Mouse (Mus musculus): ENCODE data around the gene Aifm1. TPM values are rescaled to one million over a fixed set of nuclear protein-coding genes. Genes with fewer than 3 reads are reported as not detected.
A peak's percentile ranks its signal among the peaks of the same experiment; 100 is the strongest.
"Not testable (repeated sequence)": the region's sequence is repeated elsewhere in the genome, so short reads cannot be mapped to it uniquely, and the experiment has no call there.

Aifm1 gene
- polyA plus RNA-seq, 1 experiment from 2014 or later = 68.9 TPM

- Histone ChIP-seq H3K4me3 (ENCODE audit: low read depth, low read length) (no peak overlapping the region), H3K27me3 (replicated peaks; ENCODE audit: control insufficient read depth, insufficient read depth, low read length) (no peaks in the 10 kb centered on the region), H3K4me2 (replicated peaks; ENCODE audit: low read depth) (no peak overlapping the region), H3K9ac (ENCODE audit: low read depth, low read length) (no peak overlapping the region), H3K4me1 (replicated peaks; ENCODE audit: control insufficient read depth, insufficient read depth, low read length) (no peaks in the 10 kb centered on the region), H3K36me3 (ENCODE audit: control insufficient read depth, insufficient read depth) (no peaks in the 10 kb centered on the region), H3K9me3 (ENCODE audit: control insufficient read depth) (no peaks in the 10 kb centered on the region), H3K27ac (ENCODE audit: low read depth, low read length) (no peak overlapping the region)
- TF ChIP-seq CTCF (IDR thresholded peaks at IDR 0.05; ENCODE audit: low read depth) = no peak
- WGBS = 49% methylated on average over 7 of the region's 7 CpGs
- no peak for ATAC-seq
Observed at GRCm38 (mm10) chrX:48441954-48442353, 71.4 kb downstream of the Aifm1 start.

- 81% methylated on average over 6 of the region's 6 CpGs for WGBS
- H3K4me1 ChIP-seq (replicated peaks; ENCODE audit: control insufficient read depth, insufficient read depth, low read length) = no peaks in the 10 kb centered on the region
- H3K9ac ChIP-seq (ENCODE audit: low read depth, low read length) = no peak overlapping the region
- no peak for ATAC-seq
- no peaks in the 10 kb centered on the region for H3K36me3 ChIP-seq (ENCODE audit: control insufficient read depth, insufficient read depth)
- H3K27ac ChIP-seq (ENCODE audit: low read depth, low read length) = no peak overlapping the region
- no peak overlapping the region for H3K4me3 ChIP-seq (ENCODE audit: low read depth, low read length)
- no peak overlapping the region for H3K4me2 ChIP-seq (replicated peaks; ENCODE audit: low read depth)
- no peaks in the 10 kb centered on the region for H3K9me3 ChIP-seq (ENCODE audit: control insufficient read depth)
- H3K27me3 ChIP-seq (replicated peaks; ENCODE audit: control insufficient read depth, insufficient read depth, low read length) = no peaks in the 10 kb centered on the region
- no peak for TF ChIP-seq CTCF (IDR thresholded peaks at IDR 0.05; ENCODE audit: low read depth)
Observed at GRCm38 (mm10) chrX:48441548-48441947, 71.8 kb downstream of the Aifm1 start.

DNA sequence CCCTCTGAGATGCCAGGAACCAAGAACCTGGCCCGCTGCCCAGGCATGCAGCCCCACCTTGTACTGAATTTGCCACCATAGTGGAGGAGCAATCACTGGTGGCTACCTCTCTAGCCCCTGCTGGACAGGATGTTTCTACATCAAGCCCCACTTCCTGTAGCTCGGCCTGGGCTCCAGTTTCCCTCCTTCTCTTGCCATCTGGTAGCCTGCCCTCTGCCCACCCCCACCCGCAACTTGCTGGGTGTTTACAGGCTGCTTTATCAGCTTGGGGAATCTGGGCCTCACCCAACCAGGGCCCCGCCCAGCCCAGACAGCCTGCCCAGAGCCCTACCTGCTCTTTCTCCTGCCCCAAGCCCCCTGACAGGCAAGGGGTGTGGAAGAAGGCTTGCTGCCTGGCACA lies 74.3 kb downstream of the Aifm1 start:
- TF ChIP-seq CTCF (IDR thresholded peaks at IDR 0.05; ENCODE audit: low read depth) = no peak

GRCm38 (mm10) chrX:48436082-48436481 lies 77.3 kb downstream of the Aifm1 start:
- H3K4me3 ChIP-seq (ENCODE audit: low read depth, low read length); ATAC-seq; H3K27me3 ChIP-seq (replicated peaks; ENCODE audit: control insufficient read depth, insufficient read depth, low read length); H3K4me2 ChIP-seq (replicated peaks; ENCODE audit: low read depth); H3K36me3 ChIP-seq (ENCODE audit: control insufficient read depth, insufficient read depth); H3K9me3 ChIP-seq (ENCODE audit: control insufficient read depth); H3K4me1 ChIP-seq (replicated peaks; ENCODE audit: control insufficient read depth, insufficient read depth, low read length); H3K9ac ChIP-seq (ENCODE audit: low read depth, low read length): not testable (repeated sequence)
- 0 out of 2 replicates have a peak overlapping the region, but pooled peaks have one; percentile 15 for H3K27ac ChIP-seq (ENCODE audit: low read depth, low read length)
- 81% methylated on average over 6 of the region's 7 CpGs for WGBS

More for the DNA sequence above, 74.3 kb downstream of the Aifm1 start:
- WGBS = 40% methylated on average over 4 of the region's 4 CpGs
- no peaks in the 10 kb centered on the region for H3K4me1 ChIP-seq (replicated peaks; ENCODE audit: control insufficient read depth, insufficient read depth, low read length)
- 0 out of 2 replicates have a peak overlapping the region, but pooled peaks have one; percentile 9 for H3K4me2 ChIP-seq (replicated peaks; ENCODE audit: low read depth)
- ATAC-seq = peak; percentile 51
- no peak overlapping the region for H3K27ac ChIP-seq (ENCODE audit: low read depth, low read length)
- H3K27me3 ChIP-seq (replicated peaks; ENCODE audit: control insufficient read depth, insufficient read depth, low read length) = no peaks in the 10 kb centered on the region
- H3K9me3 ChIP-seq (ENCODE audit: control insufficient read depth) = no peaks in the 10 kb centered on the region
- H3K36me3 ChIP-seq (ENCODE audit: control insufficient read depth, insufficient read depth) = no peaks in the 10 kb centered on the region
- no peak overlapping the region for H3K4me3 ChIP-seq (ENCODE audit: low read depth, low read length)
- H3K9ac ChIP-seq (ENCODE audit: low read depth, low read length) = no peak overlapping the region

- 0 out of 2 replicates have a peak overlapping the region, but pooled peaks have one; percentile 15 for H3K27ac ChIP-seq (ENCODE audit: low read depth, low read length)
- 47% methylated on average over 9 of the region's 9 CpGs for WGBS
Observed at GRCm38 (mm10) chrX:48435477-48435900, 77.9 kb downstream of the Aifm1 start.

DNA sequence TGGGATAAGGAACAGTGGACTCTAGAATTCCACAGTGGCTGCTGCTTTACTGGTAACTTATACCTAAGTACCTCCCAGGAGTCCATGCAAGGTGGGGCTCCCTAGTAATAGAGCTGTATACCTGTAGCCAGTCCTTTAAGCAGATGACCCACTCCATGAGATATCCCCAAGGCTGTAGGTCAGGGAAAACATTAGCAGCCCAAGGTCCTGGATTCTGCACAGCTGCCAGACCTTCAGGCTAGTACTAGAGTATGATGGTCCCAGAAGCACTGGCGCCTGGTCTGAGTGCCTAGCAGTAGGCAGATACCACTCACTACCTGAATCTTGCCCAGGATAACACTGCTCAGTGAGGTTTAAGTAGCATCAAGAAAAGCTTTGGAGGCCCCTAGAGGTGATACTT lies 79.1 kb downstream of the Aifm1 start:
- peak; percentile 48 for ATAC-seq
- Histone ChIP-seq H3K4me3 (ENCODE audit: low read depth, low read length) (no peak overlapping the region), H3K36me3 (ENCODE audit: control insufficient read depth, insufficient read depth) (no peaks in the 10 kb centered on the region), H3K4me1 (replicated peaks; ENCODE audit: control insufficient read depth, insufficient read depth, low read length) (0 out of 2 replicates have a peak, but pooled peaks cover 3% of the 10 kb centered on the region), H3K4me2 (replicated peaks; ENCODE audit: low read depth) (no peak overlapping the region), H3K9ac (ENCODE audit: low read depth, low read length) (no peak overlapping the region), H3K27ac (ENCODE audit: low read depth, low read length) (peak overlapping the region; percentile 21; the same call in 1 of the 2 replicates), H3K9me3 (ENCODE audit: control insufficient read depth) (no peaks in the 10 kb centered on the region), H3K27me3 (replicated peaks; ENCODE audit: control insufficient read depth, insufficient read depth, low read length) (no peaks in the 10 kb centered on the region)
- 74% methylated on average over 1 of the region's 1 CpGs for WGBS
- no peak for TF ChIP-seq CTCF (IDR thresholded peaks at IDR 0.05; ENCODE audit: low read depth)

More at GRCm38 (mm10) chrX:48435477-48435900, 77.9 kb downstream of the Aifm1 start:
- Histone ChIP-seq H3K4me3 (ENCODE audit: low read depth, low read length) (no peak overlapping the region), H3K9ac (ENCODE audit: low read depth, low read length) (no peak overlapping the region), H3K36me3 (ENCODE audit: control insufficient read depth, insufficient read depth) (no peaks in the 10 kb centered on the region), H3K9me3 (ENCODE audit: control insufficient read depth) (no peaks in the 10 kb centered on the region), H3K4me1 (replicated peaks; ENCODE audit: control insufficient read depth, insufficient read depth, low read length) (0 out of 2 replicates have a peak, but pooled peaks cover 3% of the 10 kb centered on the region), H3K4me2 (replicated peaks; ENCODE audit: low read depth) (no peak overlapping the region), H3K27me3 (replicated peaks; ENCODE audit: control insufficient read depth, insufficient read depth, low read length) (no peaks in the 10 kb centered on the region)
- ATAC-seq = peak; percentile 45
- no peak for TF ChIP-seq CTCF (IDR thresholded peaks at IDR 0.05; ENCODE audit: low read depth)

Data from intestine, postnatal 0 days (tissue).